Mouse (Mus musculus) adipose tissue, adult 10 weeks (tissue): ENCODE measurements around the gene Gm14419. TPM values are rescaled to one million over a fixed set of nuclear protein-coding genes. Genes with fewer than 3 reads are reported as not detected.

Experiments
- polyA plus RNA-seq: library from polyadenylated mRNA; stranded (reverse); fragments of 350-450 nt; fragmentation: Illumina TruSeq; extraction: RNeasy Lipid Tissue Mini Kit (QIAGEN cat#74804); gene quantifications from one replicate; pipeline ENCODE4 v1.2.3, GENCODE M21; 2014; ENCODE audit warnings: low read depth, low replicate concordance

The Gm14419 gene
- 5.5 TPM for polyA plus RNA-seq

GRCm38 (mm10) chr2:177000656-177001055 is at the start of gene Gm14419:
Gene Gm14419 (plus strand): TSS chr2:177000956.

Other genes starting within 250 kb of the Gm14419 start
- 22.7 TPM for gene Gm14295, start 202.3 kb upstream of the Gm14419 start, polyA plus RNA-seq
- not detected for gene Gm14408, start 169.8 kb upstream of the Gm14419 start, polyA plus RNA-seq
- 10.3 TPM for gene Gm14296, start 73.1 kb upstream of the Gm14419 start, polyA plus RNA-seq
- gene Gm14401, start 73.4 kb downstream of the Gm14419 start, polyA plus RNA-seq, result not detected
- gene Gm14410, start 205.5 kb downstream of the Gm14419 start, polyA plus RNA-seq, result 23.0 TPM